ENCODE assay signal across 24 mouse cellular contexts in the genomic region with DNA sequence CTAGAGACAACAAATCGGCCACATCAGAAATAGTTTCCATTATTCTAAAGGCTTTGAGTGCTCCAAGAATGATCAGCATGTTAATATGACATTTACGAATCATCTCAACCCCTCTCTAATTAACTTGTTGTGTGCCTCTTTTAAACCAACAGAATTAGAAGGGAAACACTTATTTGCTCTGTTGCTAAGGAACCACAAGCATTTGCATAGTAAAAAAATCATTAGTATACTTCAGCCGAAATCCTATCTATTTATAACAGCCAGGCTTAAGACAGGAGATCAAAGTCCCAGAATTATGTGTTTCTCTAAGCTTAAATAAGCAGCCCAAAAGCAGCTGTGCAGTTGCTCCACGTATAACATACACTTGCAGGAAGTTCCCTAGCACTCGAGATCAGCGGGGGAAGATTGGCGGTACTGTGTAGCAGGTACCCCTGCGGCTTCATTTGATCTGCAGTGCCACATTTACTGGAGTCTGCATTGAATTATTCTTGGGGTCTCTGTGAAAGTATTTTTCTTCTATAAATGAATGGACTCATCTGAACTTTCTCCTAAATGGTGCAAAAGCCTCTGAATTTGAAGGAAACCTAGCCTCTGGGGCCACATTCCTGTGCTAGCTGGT. TPM values are rescaled to one million over a fixed set of nuclear protein-coding genes. Genes with fewer than 3 reads are reported as not detected.
DNase-seq lines count a peak whose midpoint lies in the region; ATAC-seq and TF ChIP-seq lines count a peak whose summit lies in the region.
"Had no signal": no experiment of that assay in that cellular context is flagged by ENCODE, and none has a peak within 500 bp of the region (broad histone marks: within the 10 kb centered on the region; RNA-seq: fewer than 3 reads in every experiment).

No protein-coding gene starts in this region.

- peak; percentile 68 for ATAC-seq in forebrain, postnatal 0 days
- ATAC-seq in midbrain, embryonic 16.5 days = no peak
- ATAC-seq in midbrain, embryonic 13.5 days = no peak
- ATAC-seq: hindbrain, postnatal 0 days had no signal

- peak; percentile 31 for DNase-seq in forebrain, postnatal 0 days
- no peak for DNase-seq in forebrain, embryonic 10.5 days (ENCODE audit: extremely low spot score, low spot score)
- DNase-seq in brain, embryonic 14.5 days (ENCODE audit: low read depth) = peak; percentile 63
- DNase-seq in thymus, adult 18-20 months = no peak
- no peak for DNase-seq in embryo, embryonic 10.5 days (ENCODE audit: low spot score)
- DNase-seq: adrenal gland, adult 8-10 months; adrenal gland, postnatal 36 days; cerebellum, adult 18-20 months; cerebellum, adult 9-11 months; cerebellum, postnatal 36 days; gastrocnemius, adult 2 months; gastrocnemius, postnatal 36 days; heart, adult 18-20 months; heart, postnatal 10 days; kidney, adult 11 months had no signal

- peaks cover 9% of the 10 kb centered on the region; the same call in 1 of the 2 replicates for H3K4me1 ChIP-seq in forebrain, postnatal 0 days (ENCODE audit: insufficient read depth)
- H3K4me1 ChIP-seq in forebrain, embryonic 10.5 days = peaks cover 11% of the 10 kb centered on the region; the same call in 1 of the 2 replicates
- H3K4me1 ChIP-seq in midbrain, embryonic 16.5 days (ENCODE audit: control insufficient read depth, insufficient read depth, low read length) = peaks cover 8% of the 10 kb centered on the region
- peaks cover 10% of the 10 kb centered on the region; the same call in 1 of the 2 replicates for H3K4me1 ChIP-seq in midbrain, embryonic 13.5 days (replicated peaks)
- H3K4me1 ChIP-seq: embryonic facial prominence, embryonic 12.5 days; hindbrain, embryonic 13.5 days had no signal

- H3K4me3 ChIP-seq in forebrain, postnatal 0 days (ENCODE audit: low read depth, low read length) = no peak overlapping the region
- no peak overlapping the region for H3K4me3 ChIP-seq in forebrain, embryonic 10.5 days
- no peak overlapping the region for H3K4me3 ChIP-seq in midbrain, embryonic 16.5 days (ENCODE audit: low read depth, low read length)
- H3K4me3 ChIP-seq in midbrain, embryonic 13.5 days (replicated peaks) = no peak overlapping the region
- H3K4me3 ChIP-seq: embryonic facial prominence, embryonic 12.5 days; gastrocnemius, adult 2 months; heart, embryonic 10.5 days; hindbrain, embryonic 13.5 days had no signal

- no peak overlapping the region for H3K4me2 ChIP-seq in forebrain, postnatal 0 days (ENCODE audit: low read depth)
- no peak overlapping the region for H3K4me2 ChIP-seq in midbrain, embryonic 16.5 days (ENCODE audit: low read length)
- no peak overlapping the region for H3K4me2 ChIP-seq in midbrain, embryonic 13.5 days (replicated peaks)
- H3K4me2 ChIP-seq: embryonic facial prominence, embryonic 12.5 days; hindbrain, embryonic 13.5 days had no signal

- TF ChIP-seq CTCF in forebrain, postnatal 0 days (IDR thresholded peaks at IDR 0.05; ENCODE audit: low read depth) = no peak
- TF ChIP-seq CTCF in brain, embryonic 14.5 days (IDR thresholded peaks at IDR 0.05; ENCODE audit: borderline replicate concordance, extremely low read depth, insufficient read depth, insufficient read length) = no peak

- 24% methylated on average over 8 of the region's 8 CpGs for WGBS in forebrain, postnatal 0 days
- 78% methylated on average over 8 of the region's 8 CpGs for WGBS in forebrain, embryonic 10.5 days
- 46% methylated on average over 8 of the region's 8 CpGs for WGBS in midbrain, embryonic 16.5 days
- 53% methylated on average over 8 of the region's 8 CpGs for WGBS in midbrain, embryonic 13.5 days

- H3K9me3 ChIP-seq in forebrain, postnatal 0 days (ENCODE audit: low read length) = no peaks in the 10 kb centered on the region
- H3K9me3 ChIP-seq in forebrain, embryonic 10.5 days = no peaks in the 10 kb centered on the region
- H3K9me3 ChIP-seq in midbrain, embryonic 16.5 days (replicated peaks; ENCODE audit: control insufficient read depth, low read length, poor library complexity, severe bottlenecking) = no peaks in the 10 kb centered on the region
- no peaks in the 10 kb centered on the region for H3K9me3 ChIP-seq in midbrain, embryonic 13.5 days
- H3K9me3 ChIP-seq: embryonic facial prominence, embryonic 12.5 days; heart, embryonic 10.5 days; hindbrain, embryonic 13.5 days had no signal

- TF ChIP-seq POLR2A in brain, embryonic 14.5 days (IDR thresholded peaks at IDR 0.05; ENCODE audit: borderline replicate concordance, extremely low read depth, insufficient read depth, insufficient read length, poor library complexity, severe bottlenecking) = no peak

- H3K27ac ChIP-seq in forebrain, postnatal 0 days (ENCODE audit: low read depth, low read length) = no peak overlapping the region
- H3K27ac ChIP-seq in forebrain, embryonic 10.5 days = no peak overlapping the region
- 0 out of 2 replicates have a peak overlapping the region, but pooled peaks have one; percentile 24 for H3K27ac ChIP-seq in midbrain, embryonic 16.5 days (ENCODE audit: low read length)
- no peak overlapping the region for H3K27ac ChIP-seq in midbrain, embryonic 13.5 days
- H3K27ac ChIP-seq: embryonic facial prominence, embryonic 12.5 days; gastrocnemius, adult 2 months; heart, embryonic 10.5 days; hindbrain, embryonic 13.5 days; hindbrain, postnatal 0 days had no signal

- H3K36me3 ChIP-seq in forebrain, postnatal 0 days (ENCODE audit: insufficient read depth) = no peaks in the 10 kb centered on the region
- no peaks in the 10 kb centered on the region for H3K36me3 ChIP-seq in forebrain, embryonic 10.5 days (replicated peaks)
- no peaks in the 10 kb centered on the region for H3K36me3 ChIP-seq in midbrain, embryonic 16.5 days (ENCODE audit: control insufficient read depth, insufficient read depth, low read length)
- H3K36me3 ChIP-seq in midbrain, embryonic 13.5 days = no peaks in the 10 kb centered on the region
- H3K36me3 ChIP-seq: embryonic facial prominence, embryonic 12.5 days; heart, embryonic 10.5 days; hindbrain, embryonic 13.5 days had no signal

- H3K27me3 ChIP-seq in forebrain, postnatal 0 days (ENCODE audit: insufficient read depth, low read length) = no peaks in the 10 kb centered on the region
- H3K27me3 ChIP-seq in forebrain, embryonic 10.5 days (ENCODE audit: poor library complexity, severe bottlenecking) = 0 out of 2 replicates have a peak, but pooled peaks cover 3% of the 10 kb centered on the region
- peaks cover 2% of the 10 kb centered on the region; the same call in 1 of the 2 replicates for H3K27me3 ChIP-seq in midbrain, embryonic 16.5 days (ENCODE audit: control insufficient read depth, insufficient read depth, low read depth, low read length)
- H3K27me3 ChIP-seq in midbrain, embryonic 13.5 days = 0 out of 2 replicates have a peak, but pooled peaks cover 5% of the 10 kb centered on the region
- H3K27me3 ChIP-seq: embryonic facial prominence, embryonic 12.5 days had no signal

- H3K9ac ChIP-seq in forebrain, postnatal 0 days = no peak overlapping the region
- no peak overlapping the region for H3K9ac ChIP-seq in midbrain, embryonic 16.5 days (ENCODE audit: low read depth, low read length)
- no peak overlapping the region for H3K9ac ChIP-seq in midbrain, embryonic 13.5 days (replicated peaks)
- H3K9ac ChIP-seq: embryonic facial prominence, embryonic 12.5 days; hindbrain, embryonic 13.5 days had no signal

RNA-seq across cellular contexts. Expression of a gene that starts 25.9 kb away (rescaled TPM):
- 0.46 and 1.4 TPM in 2 replicates for total RNA-seq in forebrain, postnatal 0 days (2014; rRNA removed)
- 0.11 and 0.68 TPM in 2 replicates for polyA plus RNA-seq in forebrain, postnatal 0 days (2015; fragmentation: Nextera tagmentation; extraction: Ambion mirVana)
- 0.22 TPM in 1 of 2 replicates, not detected in the other for polyA plus RNA-seq in forebrain, embryonic 10.5 days (2016; fragmentation: Nextera tagmentation; extraction: Ambion mirVana)
- 6.0 and 7.6 TPM in 2 replicates for polyA plus RNA-seq in midbrain, embryonic 16.5 days (2015; fragmentation: Nextera tagmentation; extraction: Ambion mirVana)
- polyA plus RNA-seq in midbrain, embryonic 13.5 days (2015; fragmentation: Nextera tagmentation; extraction: Ambion mirVana) = 4.0 and 6.6 TPM in 2 replicates
- polyA plus RNA-seq in brain, embryonic 14.5 days (2012; rRNA removed) = 2.5 and 3.4 TPM in 2 replicates
- total RNA-seq: adrenal gland, adult 8-10 months; adrenal gland, postnatal 36 days; ES-E14; gastrocnemius, adult 2 months; gastrocnemius, postnatal 36 days; heart, adult 18-20 months; heart, postnatal 10 days; hematopoietic stem cell, adult 5-6 weeks had no signal
- polyA plus RNA-seq: intestine, embryonic 14.5 days had no signal

Comparison
In these comparisons a context has a peak if more than half of its experiments do, and no peak if none do; other contexts are left out.
1. DNase-seq: peak in forebrain, postnatal 0 days (single experiment) and brain, embryonic 14.5 days (single experiment); none in forebrain, embryonic 10.5 days (single experiment), thymus, adult 18-20 months (0 of 2) and embryo, embryonic 10.5 days (single experiment).